Mouse (Mus musculus) urinary bladder, postnatal 14 days (tissue): ENCODE data around the gene Gfra1.

Experiments used
- DNase-seq: peaks from one replicate; pipeline ENCODE4 v3.0.0; 2021; ENCODE audit warnings: low spot score

The Gfra1 gene

DNA sequence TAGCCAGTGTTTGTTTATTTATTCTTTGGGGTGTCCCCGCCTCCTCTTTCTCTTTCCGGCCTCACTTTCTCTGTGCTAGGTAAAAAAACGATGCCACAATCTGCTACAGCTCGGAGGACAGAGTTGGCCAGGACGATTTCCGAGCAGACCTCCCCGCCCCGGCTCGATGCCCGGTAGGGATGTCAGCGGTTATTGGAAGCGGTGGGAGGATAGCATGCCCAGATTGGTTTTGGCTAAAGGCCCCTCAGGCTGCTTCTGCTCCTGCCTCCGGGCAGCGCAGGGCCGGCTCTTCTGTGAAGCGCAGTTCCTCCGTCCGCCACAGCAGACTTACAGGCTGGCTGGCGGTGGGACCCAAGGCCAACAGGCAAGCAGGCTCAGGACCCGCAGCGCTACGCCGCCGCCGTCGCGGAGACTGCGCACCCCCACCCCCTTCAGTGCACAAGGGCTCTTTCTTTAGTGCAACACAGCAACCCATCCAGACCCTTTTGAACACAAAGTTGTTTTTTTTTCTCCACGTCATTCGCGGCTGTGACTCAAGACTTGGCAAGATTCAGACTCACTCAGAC lies at the start of gene Gfra1:
Gene Gfra1, minus strand, starts transcription at position 414 of the 566 bp plus-strand sequence.
- DNase-seq, result peak; percentile 36

DNA sequence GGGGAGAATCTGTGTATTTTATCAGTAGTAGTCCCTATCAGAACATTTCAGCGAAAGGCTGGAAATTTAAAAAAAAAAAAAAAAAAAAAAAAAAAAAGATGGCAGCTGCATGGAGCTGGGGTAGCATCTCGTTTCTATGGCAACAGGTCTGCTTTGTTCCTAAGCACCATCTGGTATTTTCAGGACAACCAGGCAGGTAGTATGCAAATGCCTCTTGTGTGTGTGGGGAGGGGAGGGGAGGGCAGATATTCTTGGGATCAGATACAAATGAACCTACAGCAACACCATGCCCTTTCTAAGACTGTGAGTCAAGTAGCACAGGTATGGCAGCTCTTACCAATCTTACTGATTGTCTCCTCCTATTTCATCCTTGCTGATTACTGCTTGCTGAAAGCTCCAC lies 44.3 kb upstream of the Gfra1 start:
- no peak for DNase-seq

DNA sequence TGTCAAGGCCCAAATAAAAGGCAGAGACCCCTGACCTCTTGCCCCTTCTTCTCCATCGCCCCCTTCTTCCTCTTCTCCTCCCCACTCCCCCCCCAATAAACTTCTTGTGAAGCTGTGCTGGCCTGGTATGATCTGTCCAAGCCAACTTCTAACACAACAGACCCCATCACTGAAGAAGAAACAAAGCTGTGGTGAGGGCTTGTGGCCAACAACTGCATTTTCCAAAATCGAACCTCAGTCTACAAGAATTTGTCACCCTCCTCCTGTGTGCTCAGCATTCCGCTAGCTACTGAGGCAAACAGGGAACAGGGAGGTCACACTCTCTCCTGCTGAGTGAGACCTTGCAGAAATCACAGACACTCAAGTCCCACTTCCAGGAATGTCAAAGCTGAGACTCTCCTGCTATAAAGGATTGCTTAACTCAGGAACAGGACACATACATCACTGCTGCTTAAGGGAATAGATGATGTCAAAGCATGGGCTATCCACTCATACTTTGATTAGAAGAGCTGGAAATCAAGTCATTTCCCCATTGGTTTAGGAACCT lies 43.8 kb upstream of the Gfra1 start:
- DNase-seq, result no peak

DNA sequence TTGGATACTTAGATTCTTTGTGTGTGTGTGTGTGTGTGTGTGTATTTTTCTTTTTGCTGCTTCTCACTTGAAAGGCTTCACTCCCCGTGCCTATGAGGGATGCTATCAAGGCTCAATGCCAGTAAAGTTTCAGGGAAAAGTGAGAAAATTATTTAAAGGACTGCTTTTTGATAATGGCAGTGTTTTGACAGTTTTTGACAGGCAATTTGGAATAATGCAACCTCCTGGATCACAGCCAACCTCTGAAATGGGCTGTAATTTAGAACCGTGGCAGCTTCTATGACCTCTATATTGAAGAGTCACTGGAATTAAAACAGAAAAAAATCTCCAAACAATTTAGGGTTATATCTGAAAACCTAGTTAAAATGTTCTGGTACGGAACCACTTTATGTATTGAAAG lies 41.4 kb upstream of the Gfra1 start:
- DNase-seq, result no peak

DNA sequence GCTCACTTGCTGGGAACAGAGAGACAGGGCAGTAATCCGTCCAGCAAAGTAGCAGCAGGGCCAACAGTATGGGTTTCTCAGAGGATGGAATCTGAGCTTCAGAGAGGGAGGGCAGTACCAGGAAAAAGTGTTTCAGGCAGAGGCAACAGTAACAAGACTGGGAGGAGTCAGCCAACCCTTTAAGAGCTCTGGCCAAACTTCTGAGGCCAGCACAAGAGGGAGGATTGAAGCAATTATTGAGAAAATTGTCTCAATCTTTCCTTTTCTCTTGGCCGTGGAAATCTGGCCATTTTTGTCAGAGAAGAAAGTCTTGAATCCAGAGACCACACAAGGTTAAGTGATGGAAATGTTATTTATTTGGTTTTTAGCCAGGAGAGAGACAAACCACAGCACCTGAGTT lies 31.0 kb upstream of the Gfra1 start:
- no peak for DNase-seq

DNA sequence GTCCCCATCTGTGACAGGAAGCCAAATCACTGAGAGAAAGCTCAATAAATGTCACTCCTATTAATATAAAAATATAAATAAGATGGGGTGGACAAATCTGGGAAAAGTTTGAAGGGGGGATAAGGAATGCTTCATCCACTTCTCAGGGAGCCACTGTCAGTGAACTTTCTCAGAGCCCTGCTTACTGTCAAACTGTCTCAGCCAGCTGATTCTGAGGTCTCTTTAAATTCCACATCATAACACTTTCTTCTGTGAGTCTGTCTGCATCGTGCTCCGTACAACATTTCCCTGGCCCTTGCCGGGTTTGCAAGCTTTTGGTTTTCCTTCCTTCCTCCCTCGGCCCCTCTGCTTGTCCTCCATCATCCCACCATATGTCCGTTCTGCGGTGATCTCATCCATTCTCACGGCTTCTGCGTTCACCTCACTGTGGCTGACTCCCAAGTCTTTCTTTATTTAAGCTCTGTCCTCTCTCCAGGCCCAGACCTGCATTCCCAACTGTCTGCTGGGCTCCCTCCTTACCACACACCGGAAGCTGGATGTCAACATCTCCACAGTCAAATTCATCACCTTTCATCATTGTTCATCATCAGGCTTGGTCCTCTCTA lies 26.8 kb upstream of the Gfra1 start:
- DNase-seq, result no peak

DNA sequence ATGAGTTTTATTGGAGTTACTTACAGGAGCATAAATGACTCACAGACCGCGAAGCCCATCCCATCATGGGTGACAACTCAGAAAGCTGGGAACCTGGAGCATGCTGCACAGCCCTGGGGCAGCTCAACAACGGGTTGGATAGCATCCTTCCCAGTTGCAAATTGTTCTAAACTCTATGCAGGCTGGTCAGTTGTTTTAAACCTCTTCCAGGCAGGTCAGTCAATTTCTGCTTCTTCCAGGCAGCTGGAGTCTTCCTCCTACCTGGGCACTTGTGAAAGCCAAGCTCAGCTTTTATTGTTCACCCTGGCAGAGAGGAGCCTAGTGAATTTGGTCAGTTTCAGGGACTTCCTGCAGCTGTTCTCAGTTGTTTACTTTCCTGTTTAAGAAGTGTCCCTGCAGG lies 18.5 kb upstream of the Gfra1 start:
- no peak for DNase-seq

DNA sequence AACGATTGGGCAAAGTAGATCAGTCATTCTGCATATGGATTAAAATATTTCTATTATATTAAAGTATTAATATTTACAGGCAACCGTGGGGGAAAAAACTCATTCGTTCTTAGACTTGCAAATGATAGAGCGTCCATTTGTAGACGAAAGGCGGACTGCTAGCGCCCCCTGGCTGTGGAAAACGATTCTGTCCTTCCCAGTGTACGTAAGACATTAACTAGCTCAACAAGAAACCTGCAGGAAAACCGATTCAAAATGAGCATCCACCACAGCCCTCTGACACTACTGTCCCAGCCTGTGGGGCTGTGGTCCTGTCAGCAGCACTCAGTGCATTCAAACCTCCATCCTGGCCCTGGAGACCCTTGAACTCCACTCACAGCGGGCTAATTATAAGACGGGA lies 13.7 kb upstream of the Gfra1 start:
- DNase-seq, result peak; percentile 91

DNA sequence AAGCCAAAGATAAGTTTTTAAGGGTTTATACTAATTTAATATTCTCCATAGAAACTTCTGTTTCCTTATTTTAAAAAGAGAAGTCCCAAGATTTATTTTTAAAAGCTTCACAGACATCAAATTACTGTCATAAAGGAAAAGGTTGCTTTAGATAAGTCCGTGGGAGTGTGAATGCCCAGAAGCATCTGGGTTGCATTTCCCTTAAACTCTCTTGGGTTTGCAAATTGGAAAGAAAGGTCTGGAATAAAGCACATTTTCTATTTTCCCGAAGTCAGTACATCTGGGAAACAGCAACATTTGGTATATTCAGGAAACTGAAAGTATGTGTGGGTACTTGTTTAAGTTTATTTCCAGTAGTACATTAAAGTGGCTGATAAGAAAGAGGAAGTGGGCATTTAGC lies 12.6 kb upstream of the Gfra1 start:
- DNase-seq, result no peak

DNA sequence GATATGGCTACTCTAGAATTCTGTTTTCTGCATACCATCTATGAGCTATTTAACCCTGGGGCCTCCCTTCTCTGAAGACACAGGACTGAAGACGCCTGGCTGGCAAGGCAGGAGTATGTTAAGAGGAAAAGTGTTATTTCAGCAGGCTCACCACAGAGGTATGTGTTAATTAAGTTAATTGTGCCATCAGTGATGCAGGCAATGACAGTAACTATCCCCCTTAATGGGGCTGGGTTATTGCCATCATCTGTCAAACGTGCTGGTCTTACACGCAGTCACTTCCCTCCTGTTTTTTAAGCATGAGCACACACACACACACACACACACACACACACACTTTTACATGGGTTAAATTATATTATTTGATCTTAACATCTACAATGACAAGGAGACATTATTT lies 8.0 kb upstream of the Gfra1 start:
- DNase-seq, result no peak

DNA sequence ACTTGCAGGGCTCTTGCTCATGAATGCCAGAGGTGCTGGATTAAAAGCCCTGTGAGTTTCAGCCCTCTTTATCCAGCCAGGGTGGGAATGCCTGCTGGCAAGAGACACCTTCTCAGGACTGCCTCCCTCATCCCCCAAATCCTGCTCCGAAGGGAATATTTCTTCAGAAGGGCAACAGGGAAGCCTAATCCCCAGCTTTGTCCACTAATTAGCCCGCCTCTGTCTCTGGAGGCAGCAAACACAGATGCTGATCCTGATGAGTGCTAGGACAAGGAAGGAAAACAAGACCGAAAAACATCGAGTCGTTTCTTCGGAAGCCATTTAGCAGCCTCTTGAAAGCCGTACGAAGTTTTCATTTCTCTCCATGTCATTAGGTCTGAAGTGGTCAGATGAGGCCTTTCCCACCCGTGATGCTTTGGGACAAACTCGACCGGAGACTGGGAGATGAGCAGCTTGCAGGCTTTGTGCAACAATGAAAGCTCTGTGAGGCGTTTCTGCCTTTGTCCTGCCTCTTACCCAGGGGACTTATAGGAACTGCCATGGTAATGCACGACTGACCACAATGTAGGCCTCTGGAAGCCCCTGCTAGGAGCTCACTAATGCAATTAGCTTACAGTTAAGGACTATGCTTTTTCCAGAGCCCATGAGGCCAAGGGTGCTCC lies 4.8 kb upstream of the Gfra1 start:
- no peak for DNase-seq

DNA sequence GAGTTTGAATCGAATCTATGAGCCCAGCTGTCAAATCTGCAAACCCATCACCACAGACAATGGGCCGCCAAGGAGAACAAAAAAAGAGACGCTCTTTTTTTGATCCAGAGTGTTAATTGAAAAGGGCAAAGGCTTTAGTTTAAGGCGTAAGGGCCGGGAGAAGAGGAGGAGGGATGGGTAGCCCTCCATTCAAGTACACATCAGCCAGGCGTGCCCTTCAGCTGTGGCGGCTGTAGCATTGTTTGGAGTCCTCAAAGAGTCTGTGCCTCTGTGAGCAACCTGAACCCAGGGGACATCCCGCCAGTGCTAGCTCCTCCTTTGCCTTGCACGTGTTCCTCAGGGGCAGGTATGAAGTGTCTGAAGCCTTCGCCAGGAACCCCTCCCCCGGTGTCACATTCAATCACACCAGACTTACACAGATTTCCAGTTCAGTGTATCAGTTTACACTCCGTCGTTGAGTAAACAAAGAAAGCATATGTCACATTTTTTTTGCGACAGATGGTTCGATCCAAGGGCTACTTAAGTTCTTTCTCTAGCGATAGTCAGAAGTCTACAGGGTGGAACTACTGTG lies 867 bp upstream of the Gfra1 start:
- peak; percentile 8 for DNase-seq

DNA sequence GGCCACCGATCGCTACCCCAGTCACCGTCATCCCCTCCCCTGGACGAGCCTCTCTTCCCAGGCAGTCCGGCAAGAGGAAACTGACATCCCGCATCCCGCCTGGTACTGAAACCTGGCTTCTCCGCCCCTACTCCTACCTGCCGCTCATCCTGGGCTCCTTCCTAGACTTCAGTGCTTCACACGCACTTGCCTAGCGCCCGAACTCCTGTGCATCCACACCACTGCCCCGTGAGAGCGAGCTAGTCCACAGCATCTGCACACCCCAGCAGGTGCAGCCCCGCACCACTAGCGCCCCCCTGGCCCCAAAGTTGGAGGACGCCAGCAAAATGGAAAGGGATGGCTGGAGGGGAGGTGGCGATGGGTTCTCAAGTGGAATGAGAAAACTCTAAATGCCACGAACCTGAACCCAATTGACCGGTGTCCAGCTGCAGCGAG lies 631 bp downstream of the Gfra1 start:
- no peak for DNase-seq

DNA sequence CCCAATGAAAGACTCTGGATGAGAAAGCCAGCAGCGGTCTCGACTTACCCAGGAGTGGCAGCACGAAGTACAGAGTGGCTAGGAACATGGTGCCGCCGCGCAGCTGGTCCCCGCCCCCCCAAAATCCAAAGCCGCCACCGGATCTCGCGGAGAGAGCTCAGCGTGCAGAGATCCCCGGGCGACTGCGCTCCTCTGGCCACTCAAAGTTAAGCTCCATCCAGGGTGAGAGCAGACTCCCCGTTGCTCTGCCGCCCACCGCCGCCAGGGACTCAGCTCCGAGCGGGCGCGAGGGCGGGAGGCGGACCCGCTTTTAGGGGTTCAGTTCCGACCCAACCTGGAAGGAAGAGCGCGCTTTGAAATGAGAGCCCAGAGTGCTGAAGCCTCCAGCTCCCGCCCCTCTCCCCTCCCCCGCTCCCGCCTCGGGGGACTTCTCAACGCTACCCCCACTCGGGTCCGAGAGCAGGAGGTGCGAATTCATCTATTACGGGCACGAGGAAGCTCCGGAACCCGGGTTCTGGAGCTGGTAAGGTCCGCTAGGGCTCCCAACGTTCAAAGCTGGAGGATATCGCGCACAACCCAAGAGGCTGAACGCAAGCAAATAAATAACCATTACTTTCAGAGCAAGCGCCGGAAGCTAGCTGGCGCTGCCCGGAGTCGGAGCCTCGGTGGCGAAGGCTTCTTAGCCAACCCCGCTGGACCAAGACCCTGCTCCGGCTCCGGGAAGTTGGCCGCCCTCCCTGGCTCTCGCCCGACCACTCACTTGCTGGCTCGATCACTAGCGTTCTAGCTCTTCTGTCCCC lies 1.2 kb downstream of the Gfra1 start:
- peak; percentile 37 for DNase-seq

DNA sequence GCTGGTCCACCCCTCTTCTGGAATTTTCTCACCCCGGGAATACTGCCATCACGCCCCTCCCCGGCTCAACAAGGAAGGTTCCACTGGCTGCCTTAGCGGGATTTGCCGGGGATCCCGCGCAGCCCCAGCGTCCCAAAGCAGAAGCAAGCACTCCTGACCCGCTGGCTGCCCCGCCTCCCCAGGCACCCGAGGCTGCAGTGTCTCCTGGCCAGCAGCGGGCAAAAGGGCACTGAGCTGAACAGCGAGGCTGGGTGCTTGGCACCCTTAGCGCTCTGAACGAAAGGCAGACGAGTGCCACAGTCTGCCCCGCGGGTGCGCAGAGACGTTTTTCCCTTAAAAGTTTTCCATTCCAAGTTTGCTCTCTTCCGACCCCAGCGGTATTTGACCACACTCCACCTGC lies 2.1 kb downstream of the Gfra1 start:
- peak; percentile 22 for DNase-seq

DNA sequence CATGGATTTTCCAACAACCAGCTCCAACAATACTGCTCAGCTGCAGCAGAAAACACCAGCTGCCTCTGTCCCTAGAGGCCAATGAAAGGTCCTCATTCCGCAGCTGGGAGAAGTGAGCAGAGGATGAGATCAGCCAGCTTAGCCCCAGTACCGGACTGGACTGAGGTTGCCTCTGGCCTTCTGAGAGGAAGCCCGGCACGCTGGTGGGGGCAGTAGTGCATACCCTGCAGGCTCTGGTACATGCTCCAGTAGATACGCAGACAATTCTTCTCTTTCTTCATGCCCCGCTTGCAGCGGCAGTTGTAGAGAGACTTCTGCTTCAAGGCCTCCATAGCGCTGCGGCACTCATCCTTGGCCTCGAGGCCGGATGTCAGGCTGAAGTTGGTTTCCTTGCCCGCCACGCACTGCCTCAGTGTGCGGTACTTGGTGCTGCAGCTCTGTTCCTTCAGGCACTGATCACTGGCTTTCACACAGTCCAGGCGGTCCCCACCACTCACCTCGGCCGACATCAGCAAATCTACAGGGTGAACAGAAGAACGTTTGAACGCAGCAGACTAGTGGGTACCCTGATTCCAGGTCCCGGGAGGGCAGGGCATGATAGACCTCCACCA lies 2.7 kb downstream of the Gfra1 start:
- DNase-seq, result no peak

DNA sequence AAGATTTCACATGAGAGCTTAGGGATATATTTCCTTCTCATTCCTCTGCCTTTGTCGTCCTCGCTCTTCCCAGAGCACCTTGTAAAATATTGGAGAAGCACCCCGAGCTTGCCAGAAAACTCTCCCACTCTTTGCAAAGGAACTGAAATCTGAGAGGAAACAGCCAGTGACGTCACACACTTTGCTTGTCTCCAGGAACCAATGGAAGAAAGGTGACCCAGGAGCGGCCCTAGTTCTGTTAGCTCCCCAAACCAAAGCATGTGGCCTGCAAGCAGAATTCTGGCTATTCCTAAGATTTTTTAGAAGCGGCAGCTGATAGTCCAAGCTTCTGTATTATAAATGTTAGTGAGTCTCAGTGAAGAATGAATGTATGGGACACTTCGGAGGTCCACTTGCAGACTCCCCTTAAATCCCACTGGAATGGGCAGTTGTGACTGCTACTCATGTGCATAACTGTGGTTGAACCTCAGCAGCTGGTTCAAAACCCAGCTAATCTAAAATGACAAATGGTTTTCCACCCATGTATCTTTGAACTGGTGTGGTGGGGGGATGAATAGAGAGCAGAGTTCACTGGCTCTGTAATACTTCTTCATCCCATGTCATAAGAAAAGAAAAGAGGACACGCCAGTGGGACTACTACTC lies 3.4 kb downstream of the Gfra1 start:
- DNase-seq, result no peak

DNA sequence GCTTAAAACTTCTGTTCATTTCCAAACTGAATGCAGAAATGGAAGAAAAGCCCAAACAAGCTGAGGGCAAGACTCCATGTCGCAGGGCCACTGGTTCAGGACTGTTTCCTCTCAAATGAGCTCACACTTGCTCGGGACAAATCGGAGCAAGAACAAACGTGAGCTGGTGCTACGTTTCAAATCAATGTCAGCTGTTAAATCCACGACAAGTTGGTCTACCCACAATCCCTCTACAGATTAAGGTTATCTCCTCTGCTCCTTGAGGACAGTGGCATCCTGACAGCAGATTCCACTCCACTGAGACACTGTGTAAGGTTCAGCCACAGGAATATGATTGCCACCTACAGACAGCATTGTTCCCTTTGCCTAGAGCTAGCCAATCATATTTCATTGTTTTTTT lies 4.4 kb downstream of the Gfra1 start:
- no peak for DNase-seq

DNA sequence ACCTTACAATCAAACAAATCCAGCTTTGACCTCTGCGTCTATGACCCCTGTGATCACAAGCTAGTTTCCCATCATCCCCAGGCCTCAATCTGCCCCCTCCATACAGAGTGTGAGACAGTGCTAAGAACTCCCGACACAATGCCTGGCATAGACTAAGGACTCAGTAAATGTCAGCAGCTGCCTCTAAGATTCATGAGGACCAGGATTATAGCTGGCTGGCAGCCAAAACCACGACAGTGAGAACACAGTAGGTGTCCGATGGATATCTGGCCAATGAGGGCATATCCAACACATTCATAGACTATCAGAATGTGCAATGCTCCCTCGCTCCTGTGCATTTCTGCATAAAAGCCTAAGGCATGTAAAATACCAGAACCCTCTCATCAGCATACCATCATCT lies 5.0 kb downstream of the Gfra1 start:
- DNase-seq, result no peak

DNA sequence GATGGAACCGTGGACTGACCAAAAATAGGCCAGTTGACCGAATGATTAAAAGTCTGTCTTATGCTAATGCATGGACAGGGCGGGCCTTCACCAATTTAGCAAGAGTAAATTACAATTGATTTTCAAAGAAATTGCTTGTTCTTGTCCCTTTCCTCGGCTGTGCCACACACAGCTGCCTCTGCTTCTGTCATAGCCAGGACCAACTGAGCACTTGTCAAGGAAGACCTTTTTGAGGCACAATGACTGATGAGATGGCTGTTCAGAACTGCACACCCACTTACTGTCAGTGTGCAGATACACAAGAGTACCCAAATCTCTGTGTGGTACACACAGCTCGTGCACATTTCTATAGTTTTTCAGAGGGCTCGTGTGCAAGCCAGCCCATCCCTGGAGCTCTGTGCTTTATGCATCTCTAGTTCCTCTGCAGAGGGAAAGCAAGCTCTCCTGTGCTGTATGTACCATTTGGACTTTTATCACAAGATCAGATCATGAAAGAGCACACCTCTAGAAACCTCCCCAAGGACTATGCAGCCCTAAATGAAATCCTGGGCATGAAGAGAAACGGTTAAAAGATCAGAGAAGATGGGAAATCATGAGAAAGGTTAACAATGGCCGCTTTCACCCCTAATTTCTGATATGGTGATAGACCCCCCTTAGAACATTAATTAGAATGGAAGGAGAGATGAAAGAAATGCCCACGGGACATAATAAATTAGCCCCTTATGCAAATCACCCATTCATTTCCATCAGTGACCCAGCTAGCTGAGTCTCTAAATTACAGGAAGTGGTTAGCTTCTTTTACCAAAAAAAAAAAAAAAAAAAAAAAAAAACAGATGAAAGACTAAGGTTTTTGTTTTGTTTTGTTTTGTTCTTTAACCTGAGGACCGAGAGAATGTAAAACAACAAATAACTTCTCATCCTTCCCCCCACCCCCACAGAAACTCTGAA lies 12.7 kb downstream of the Gfra1 start:
- no peak for DNase-seq
